Mouse (Mus musculus) CH12.LX (cell line): ENCODE measurements around the gene Col1a2.

Source experiments
- CTCF ChIP-seq, 2 experiments: IDR thresholded peaks in 1 of 2; conservative IDR thresholded peaks in 1 of 2; 2 replicates each; pipeline ENCODE4 v1.5.1; 2011 to 2012; ENCODE audit warnings: low read depth in 2 of 2, low read length in 2 of 2, improper control_type of control experiment in 1 of 2, inconsistent platforms in 1 of 2, mild to moderate bottlenecking in 1 of 2, moderate library complexity in 1 of 2
- EP300 ChIP-seq: IDR thresholded peaks from 2 replicates; pipeline ENCODE4 v1.6.1; 2011; ENCODE audit warnings: low read length, improper control_type of control experiment
- MEF2A ChIP-seq: IDR thresholded peaks from 2 replicates; pipeline ENCODE4 v1.6.1; 2014; ENCODE audit warnings: low read depth, mild to moderate bottlenecking, inconsistent platforms, low read length, improper control_type of control experiment, borderline replicate concordance
- MXI1 ChIP-seq: IDR thresholded peaks from 2 replicates; pipeline ENCODE4 v1.6.1; 2011; ENCODE audit warnings: mild to moderate bottlenecking, low read depth, low read length, improper control_type of control experiment

DNA sequence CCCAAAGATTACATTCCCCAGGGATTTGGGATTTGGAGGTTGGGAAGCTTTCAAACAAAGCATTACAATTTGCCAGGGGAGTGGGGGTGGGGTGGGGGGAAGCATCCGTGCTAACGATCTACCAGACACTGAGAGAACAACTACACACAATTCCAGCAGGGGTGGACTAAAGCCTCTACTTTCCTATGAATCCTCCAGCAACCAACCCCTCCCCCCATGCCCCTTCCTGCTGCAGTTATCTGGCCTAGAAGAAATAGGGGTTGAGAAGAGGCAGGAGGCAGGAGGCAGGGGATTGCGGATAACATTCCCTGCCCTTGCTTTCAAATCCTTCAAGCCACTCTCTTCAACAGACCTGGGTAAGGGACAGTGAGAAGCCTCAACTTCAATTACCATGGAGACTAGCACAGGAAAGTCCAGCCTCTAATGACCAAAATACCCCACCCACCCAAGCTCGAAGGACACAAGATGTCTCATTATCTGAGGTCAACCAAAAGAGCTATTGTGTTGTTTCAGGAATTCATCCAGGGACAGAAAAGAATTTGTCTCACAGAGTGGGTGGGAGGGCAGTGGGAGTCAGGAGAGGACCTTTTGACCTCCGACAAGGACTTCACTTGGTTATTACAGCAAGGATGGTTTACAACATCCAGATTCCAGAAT lies 48.5 kb upstream of the Col1a2 start:
- no peak for TF ChIP-seq EP300
- TF ChIP-seq MXI1 = no peak
- TF ChIP-seq CTCF (conservative IDR thresholded peaks at IDR 0.05 in 1 of 2, IDR thresholded peaks at IDR 0.05 in 1 of 2; ENCODE audit: low read depth in 2 of 2, low read length in 2 of 2) = no peak
- no peak for TF ChIP-seq MEF2A
